Comparison of ENCODE assay signal across 9 mouse cellular contexts in genomic region chr12:78919079-78919712, GRCm38 (mm10). TPM values are rescaled to one million over a fixed set of nuclear protein-coding genes. Genes with fewer than 3 reads are reported as not detected.
A peak's percentile ranks its signal among the peaks of the same experiment; 100 is the strongest.
DNase-seq lines count a peak whose midpoint lies in the region; ATAC-seq and TF ChIP-seq lines count a peak whose summit lies in the region.
"Had no signal": no experiment of that assay in that cellular context is flagged by ENCODE, and none has a peak within 500 bp of the region (broad histone marks: within the 10 kb centered on the region; RNA-seq: fewer than 3 reads in every experiment).

No protein-coding gene starts in this region.

- peak; percentile 85 for ATAC-seq in erythroid progenitor cell, adult 5-6 weeks (replicated peaks; ENCODE audit: low FRiP score, poor library complexity, severe bottlenecking)
- peak; percentile 78 for ATAC-seq in heart, embryonic 16.5 days (replicated peaks; ENCODE audit: extremely low read depth, insufficient read depth, low FRiP score)
- peak; percentile 13; the same call in 1 of the 2 replicates for ATAC-seq in liver, embryonic 13.5 days (ENCODE audit: low read depth)

- H3K9ac ChIP-seq in CH12.LX (ENCODE audit: insufficient read depth, low read depth) = 0 out of 2 replicates have a peak overlapping the region, but pooled peaks have one; percentile 25
- no peak overlapping the region for H3K9ac ChIP-seq in heart, embryonic 16.5 days (ENCODE audit: low read length)
- H3K9ac ChIP-seq in liver, embryonic 13.5 days = no peak overlapping the region

- DNase-seq in CH12.LX (ENCODE audit: extremely low read depth) = peak; percentile 92
- peak; percentile 97 for DNase-seq in brain, adult 2 months (ENCODE audit: low read depth, low spot score)
- DNase-seq in kidney, postnatal 36 days = peak; percentile 66 to 79
- peak; percentile 60 for DNase-seq in liver, embryonic 13.5 days
- DNase-seq in natural killer cell, adult 2 months (ENCODE audit: low spot score in 2 of 2) = peak; percentile 62 to 74
- DNase-seq in telencephalon, adult 2 months (ENCODE audit: low read depth, low spot score) = peak; percentile 79

- TF ChIP-seq CTCF in CH12.LX (conservative IDR thresholded peaks at IDR 0.05 in 1 of 2, IDR thresholded peaks at IDR 0.05 in 1 of 2; ENCODE audit: low read depth in 2 of 2, low read length in 2 of 2) = peak; percentile 96 to 97

- no peaks in the 10 kb centered on the region for H3K27me3 ChIP-seq in CH12.LX (replicated peaks)
- H3K27me3 ChIP-seq in heart, embryonic 16.5 days (ENCODE audit: control insufficient read depth, insufficient read depth, low read length) = no peaks in the 10 kb centered on the region
- peaks cover 1% of the 10 kb centered on the region; the same call in 1 of the 2 replicates for H3K27me3 ChIP-seq in liver, embryonic 13.5 days

- TF ChIP-seq POLR2A in CH12.LX (IDR thresholded peaks at IDR 0.05; ENCODE audit: low read depth, low read length) = no peak

- TF ChIP-seq RAD21 in CH12.LX (IDR thresholded peaks at IDR 0.05; ENCODE audit: low read depth, low read length) = peak; percentile 99

- no peak overlapping the region for H3K4me3 ChIP-seq in CH12.LX (replicated peaks in 1 of 3; ENCODE audit: low read depth in 2 of 3, low read length in 2 of 3, poor library complexity in 1 of 3)
- no peak overlapping the region for H3K4me3 ChIP-seq in heart, embryonic 16.5 days (ENCODE audit: low read length)
- H3K4me3 ChIP-seq in liver, embryonic 13.5 days (replicated peaks) = no peak overlapping the region

- peak; percentile 36; the same call in 1 of the 2 replicates for TF ChIP-seq EP300 in CH12.LX (IDR thresholded peaks at IDR 0.05; ENCODE audit: low read length)

- no peaks in the 10 kb centered on the region for H3K36me3 ChIP-seq in CH12.LX (replicated peaks in 1 of 2; ENCODE audit: control insufficient read depth in 1 of 2, insufficient read depth in 1 of 2, low read length in 1 of 2)
- H3K36me3 ChIP-seq in heart, embryonic 16.5 days (ENCODE audit: control insufficient read depth, insufficient read depth) = no peaks in the 10 kb centered on the region
- peaks cover 9% of the 10 kb centered on the region; the same call in 1 of the 2 replicates for H3K36me3 ChIP-seq in liver, embryonic 13.5 days

- H3K4me1 ChIP-seq in CH12.LX (ENCODE audit: control insufficient read depth in 1 of 2, insufficient read depth in 2 of 2) = peaks cover 3 to 36% of the 10 kb centered on the region in 2 experiments
- H3K4me1 ChIP-seq in heart, embryonic 16.5 days (ENCODE audit: control insufficient read depth, insufficient read depth, low read length) = no peaks in the 10 kb centered on the region; the same call in 1 of the 2 replicates
- peaks cover 41% of the 10 kb centered on the region for H3K4me1 ChIP-seq in liver, embryonic 13.5 days (replicated peaks)

- H3K27ac ChIP-seq in CH12.LX (ENCODE audit: insufficient read depth, low read depth) = no peak overlapping the region
- no peak overlapping the region for H3K27ac ChIP-seq in heart, embryonic 16.5 days (ENCODE audit: low read length)
- H3K27ac ChIP-seq in liver, embryonic 13.5 days = no peak overlapping the region
- H3K27ac ChIP-seq: macrophage had no signal

- no peaks in the 10 kb centered on the region for H3K79me2 ChIP-seq in CH12.LX (replicated peaks; ENCODE audit: control insufficient read depth, extremely low read depth, insufficient read depth, poor library complexity, severe bottlenecking)

- 25% methylated on average over 16 of the region's 16 CpGs for WGBS in heart, embryonic 16.5 days
- WGBS in liver, embryonic 13.5 days (ENCODE audit: insufficient replicate concordance) = 27% methylated on average over 16 of the region's 16 CpGs

- peak overlapping the region; percentile 80 for H3K4me2 ChIP-seq in CH12.LX (ENCODE audit: insufficient read depth, low read depth, poor library complexity, severe bottlenecking)
- 0 out of 2 replicates have a peak overlapping the region, but pooled peaks have one; percentile 1 for H3K4me2 ChIP-seq in heart, embryonic 16.5 days (ENCODE audit: low read depth, low read length)
- peak overlapping the region; percentile 49 for H3K4me2 ChIP-seq in liver, embryonic 13.5 days

- dilution Hi-C loops in CH12.LX (cut with MboI; ENCODE audit: extremely low pct_ligation_motif_present, extremely low pct_unique_long_range_greater_than_20kb, low sequenced_read_pairs) = no loop called here

- H3K9me3 ChIP-seq in CH12.LX (replicated peaks; ENCODE audit: low read length) = no peaks in the 10 kb centered on the region
- no peaks in the 10 kb centered on the region for H3K9me3 ChIP-seq in heart, embryonic 16.5 days (replicated peaks; ENCODE audit: control insufficient read depth, low read length)
- H3K9me3 ChIP-seq in liver, embryonic 13.5 days (replicated peaks) = no peaks in the 10 kb centered on the region

- in situ Hi-C loops in CH12.LX (cut with MboI; ENCODE audit: low pct_ligation_motif_present, low pct_unique_long_range_greater_than_20kb, low sequenced_read_pairs) = no loop called here

TF ChIP-seq in CH12.LX, 34 proteins besides CTCF, POLR2A, EP300 and RAD21 (continues in another document):
- TF ChIP-seq HCFC1 (IDR thresholded peaks at IDR 0.05; ENCODE audit: low read depth, low read length) (peak; percentile 22; the same call in 1 of the 2 replicates), MYC (IDR thresholded peaks at IDR 0.05; ENCODE audit: low read depth, low read length) (peak; percentile 80), TBP (conservative IDR thresholded peaks at IDR 0.05; ENCODE audit: low read depth, low read length) (no peak), E2F4 (IDR thresholded peaks at IDR 0.05; ENCODE audit: insufficient replicate concordance, low read depth, low read length) (0 out of 2 replicates have a peak, but pooled peaks have one; percentile 43), IRF4 (IDR thresholded peaks at IDR 0.05; ENCODE audit: low read depth, low read length) (peak; percentile 41; the same call in 1 of the 2 replicates), SMC3 (IDR thresholded peaks at IDR 0.05; ENCODE audit: low read depth, low read length) (peak; percentile 93), PAX5 (IDR thresholded peaks at IDR 0.05; ENCODE audit: low read length) (no peak), MAZ (IDR thresholded peaks at IDR 0.05; ENCODE audit: low read depth, low read length) (no peak), USF2 (conservative IDR thresholded peaks at IDR 0.05; ENCODE audit: low read depth, low read length) (no peak), MEF2A (IDR thresholded peaks at IDR 0.05; ENCODE audit: borderline replicate concordance, low read depth, low read length) (no peak; the same call in 1 of the 2 replicates), POLR2AphosphoS2 (IDR thresholded peaks at IDR 0.05; ENCODE audit: low read depth, low read length) (no peak), JUND (conservative IDR thresholded peaks at IDR 0.05; ENCODE audit: low read depth, low read length) (peak; percentile 20; the same call in 1 of the 2 replicates), RCOR1 (conservative IDR thresholded peaks at IDR 0.05; ENCODE audit: low read depth, low read length) (no peak), JUN (IDR thresholded peaks at IDR 0.05; ENCODE audit: insufficient read depth, low read depth, low read length) (no peak), NELFE (IDR thresholded peaks at IDR 0.05; ENCODE audit: low read depth, low read length) (peak; percentile 32; the same call in 1 of the 2 replicates), NRF1 (IDR thresholded peaks at IDR 0.05; ENCODE audit: low read depth, low read length) (0 out of 2 replicates have a peak, but pooled peaks have one; percentile 35), SIN3A (IDR thresholded peaks at IDR 0.05; ENCODE audit: low read length) (no peak; the same call in 1 of the 2 replicates), ELF1 (IDR thresholded peaks at IDR 0.05; ENCODE audit: low read depth, low read length) (peak; percentile 14; the same call in 1 of the 2 replicates), ZC3H11A (IDR thresholded peaks at IDR 0.05; ENCODE audit: low read depth, low read length) (peak; percentile 88), ETS1 (conservative IDR thresholded peaks at IDR 0.05; ENCODE audit: low read depth, low read length) (no peak), MAFK (IDR thresholded peaks at IDR 0.05; ENCODE audit: insufficient replicate concordance, low read length) (0 out of 2 replicates have a peak, but pooled peaks have one; percentile 2), ZNF384 (IDR thresholded peaks at IDR 0.05; ENCODE audit: low read depth, low read length) (no peak), MAX (IDR thresholded peaks at IDR 0.05; ENCODE audit: low read length) (peak; percentile 58; the same call in 1 of the 2 replicates), ZMIZ1 (IDR thresholded peaks at IDR 0.05; ENCODE audit: low read depth, low read length) (no peak)

RNA-seq across cellular contexts. Expression of gene Plek2, which starts 12.4 kb away (rescaled TPM):
- total RNA-seq in CH12.LX (2012; rRNA removed) = 0.85 and 1.1 TPM in 2 replicates
- total RNA-seq in CH12.LX (2014; rRNA removed) = not detected in 2 replicates
- polyA plus RNA-seq in CH12.LX (2012; ENCODE audit: insufficient read length, low read depth) = 0.30 TPM in 1 of 2 replicates, not detected in the other
- total RNA-seq in erythroid progenitor cell, adult 5-6 weeks (2015; ENCODE audit: low replicate concordance) = 46.5 and 60.9 TPM in 2 replicates
- total RNA-seq in erythroid progenitor cell, adult 5-6 weeks (2017; ENCODE audit: low replicate concordance) = 28.4 and 37.2 TPM in 2 replicates
- 2.3 and 2.4 TPM in 2 replicates for polyA plus RNA-seq in heart, embryonic 16.5 days (2015; fragmentation: Nextera tagmentation; extraction: Ambion mirVana)
- polyA plus RNA-seq in liver, embryonic 13.5 days (2015; fragmentation: Nextera tagmentation; extraction: Ambion mirVana) = 52.5 and 54.4 TPM in 2 replicates
- polyA plus RNA-seq: macrophage had no signal

RNA-seq across cellular contexts. Expression of gene Eif2s1, which starts 57.6 kb away (rescaled TPM):
- total RNA-seq in CH12.LX (2012; rRNA removed) = 124 and 170 TPM in 2 replicates
- total RNA-seq in CH12.LX (2014; rRNA removed) = 351 and 442 TPM in 2 replicates
- polyA plus RNA-seq in CH12.LX (2012; ENCODE audit: insufficient read length, low read depth) = 196 and 197 TPM in 2 replicates
- 28.5 and 66.7 TPM in 2 replicates for total RNA-seq in erythroid progenitor cell, adult 5-6 weeks (2015; ENCODE audit: low replicate concordance)
- total RNA-seq in erythroid progenitor cell, adult 5-6 weeks (2017; ENCODE audit: low replicate concordance) = 34.2 and 35.0 TPM in 2 replicates
- polyA plus RNA-seq in heart, embryonic 16.5 days (2015; fragmentation: Nextera tagmentation; extraction: Ambion mirVana) = 153 and 161 TPM in 2 replicates
- polyA plus RNA-seq in liver, embryonic 13.5 days (2015; fragmentation: Nextera tagmentation; extraction: Ambion mirVana) = 238 and 279 TPM in 2 replicates

RNA-seq across cellular contexts. Expression of gene Atp6v1d, which starts 57.8 kb away (rescaled TPM):
- 28.4 and 30.0 TPM in 2 replicates for total RNA-seq in CH12.LX (2012; rRNA removed)
- total RNA-seq in CH12.LX (2014; rRNA removed) = 65.6 and 70.5 TPM in 2 replicates
- 39.2 and 74.0 TPM in 2 replicates for polyA plus RNA-seq in CH12.LX (2012; ENCODE audit: insufficient read length, low read depth)
- 70.6 and 96.0 TPM in 2 replicates for total RNA-seq in erythroid progenitor cell, adult 5-6 weeks (2015; ENCODE audit: low replicate concordance)
- 63.5 and 94.6 TPM in 2 replicates for total RNA-seq in erythroid progenitor cell, adult 5-6 weeks (2017; ENCODE audit: low replicate concordance)
- polyA plus RNA-seq in heart, embryonic 16.5 days (2015; fragmentation: Nextera tagmentation; extraction: Ambion mirVana) = 68.0 and 84.8 TPM in 2 replicates
- 28.0 and 38.8 TPM in 2 replicates for polyA plus RNA-seq in liver, embryonic 13.5 days (2015; fragmentation: Nextera tagmentation; extraction: Ambion mirVana)

Comparison
In these comparisons a context has a peak if more than half of its experiments do, and no peak if none do; other contexts are left out.
1. H3K4me2 ChIP-seq: peak in every context shown above with its lines; median percentile 80 in CH12.LX; 49 in liver, embryonic 13.5 days; 1 in heart, embryonic 16.5 days.
2. ATAC-seq: peak in every context shown above with its lines; median percentile 85 in erythroid progenitor cell, adult 5-6 weeks; 78 in heart, embryonic 16.5 days; 13 in liver, embryonic 13.5 days.
3. RNA of gene Plek2, which starts 12.4 kb away (polyA plus RNA-seq): 52.5 to 54.4 TPM in liver, embryonic 13.5 days; 2.3 to 2.4 TPM in heart, embryonic 16.5 days and 0.30 TPM in CH12.LX; every median in the first group is over 10 times any median in the second.
4. Peak in every context shown above with its lines, with median percentiles within 50 percentile points of each other: DNase-seq.